Mouse (Mus musculus) midbrain, embryonic 13.5 days (tissue): ENCODE results near the gene Gm17387. TPM values are rescaled to one million over a fixed set of nuclear protein-coding genes. Genes with fewer than 3 reads are reported as not detected.

Experiments
- ATAC-seq: fragments of 200-750 bp; cut with Nextera tagmentation; 2 replicates; pipeline ENCODE4 v1.8.0; 2017; ENCODE audit warnings: mild to moderate bottlenecking, moderate TSS enrichment, moderate library complexity
- H3K27ac ChIP-seq: fragments of 300-500 bp; sonication (generic); 2 replicates; pipeline ENCODE4 v1.5.1; 2015; ENCODE audit warnings: inconsistent platforms, mild to moderate bottlenecking, moderate library complexity
- H3K27me3 ChIP-seq: fragments of 300-500 bp; sonication (generic); 2 replicates; pipeline ENCODE4 v1.6.1; 2015; ENCODE audit warnings: mild to moderate bottlenecking, inconsistent platforms
- H3K36me3 ChIP-seq: fragments of 300-500 bp; sonication (generic); 2 replicates; pipeline ENCODE4 v1.6.1; 2015; ENCODE audit warnings: mild to moderate bottlenecking, inconsistent platforms
- H3K4me1 ChIP-seq: fragments of 300-500 bp; sonication (generic); replicated peaks from 2 replicates; pipeline ENCODE4 v1.6.1; 2015; ENCODE audit warnings: inconsistent platforms
- H3K4me2 ChIP-seq: fragments of 300-500 bp; sonication (generic); replicated peaks from 2 replicates; pipeline ENCODE4 v1.6.1; 2015; ENCODE audit warnings: moderate library complexity, mild to moderate bottlenecking, inconsistent platforms
- H3K4me3 ChIP-seq: fragments of 300-500 bp; sonication (generic); replicated peaks from 2 replicates; pipeline ENCODE4 v1.5.1; 2015; ENCODE audit warnings: mild to moderate bottlenecking, inconsistent platforms
- H3K9ac ChIP-seq: fragments of 300-500 bp; sonication (generic); replicated peaks from 2 replicates; pipeline ENCODE4 v1.6.1; 2015; ENCODE audit warnings: mild to moderate bottlenecking, inconsistent platforms
- H3K9me3 ChIP-seq: fragments of 300-500 bp; sonication (generic); 2 replicates; pipeline ENCODE4 v1.6.1; 2016; ENCODE audit warnings: mild to moderate bottlenecking, inconsistent platforms
- WGBS: fragments of 180-500 bp; shearing (Covaris S2); methylation state at CpG from one replicate; pipeline ENCODE4 v1.1.7; 2015; 5-methylcytosine and 5-hydroxymethylcytosine counted together
- polyA plus RNA-seq: library from polyadenylated mRNA; unstranded; fragments of >200 nt; fragmentation: Nextera tagmentation; extraction: Ambion mirVana; gene quantifications from 2 replicates; pipeline ENCODE4 v1.2.1, GENCODE M21; 2015

Gene Gm17387
- polyA plus RNA-seq, 1 experiment from 2014 or later: not detected

- Histone ChIP-seq H3K4me1 (peaks cover 19% of the 10 kb centered on the region), H3K27me3 (peaks cover 15% of the 10 kb centered on the region), H3K9me3 (no peaks in the 10 kb centered on the region), H3K4me2 (peak overlapping the region; percentile 68), H3K27ac (peak overlapping the region; percentile 86), H3K4me3 (peak overlapping the region; percentile 40), H3K9ac (peak overlapping the region; percentile 69), H3K36me3 (peaks cover 42% of the 10 kb centered on the region)
- peak; percentile 74 for ATAC-seq
- 2% methylated on average over 51 of the region's 51 CpGs for whole genome bisulfite sequencing
Observed at GRCm38 (mm10) chr7:141070058-141070862, 41.3 kb downstream of the Gm17387 start.

GRCm38 (mm10) chr7:141072017-141072745, 43.2 kb downstream of the Gm17387 start:
- 41% methylated on average over 23 of the region's 23 CpGs for WGBS
- H3K4me1 ChIP-seq: peaks cover 19% of the 10 kb centered on the region
- no peak overlapping the region for H3K9ac ChIP-seq
- no peak overlapping the region for H3K4me2 ChIP-seq
- H3K4me3 ChIP-seq: no peak overlapping the region
- no peak overlapping the region for H3K27ac ChIP-seq
- no peaks in the 10 kb centered on the region for H3K9me3 ChIP-seq
- peaks cover 15% of the 10 kb centered on the region for H3K27me3 ChIP-seq
- peaks cover 23% of the 10 kb centered on the region for H3K36me3 ChIP-seq
- ATAC-seq: no peak

- H3K27ac ChIP-seq: no peak overlapping the region
- no peak overlapping the region for H3K4me2 ChIP-seq
- H3K9me3 ChIP-seq: no peaks in the 10 kb centered on the region
- no peak overlapping the region for H3K4me3 ChIP-seq
- H3K9ac ChIP-seq: no peak overlapping the region
- peaks cover 7% of the 10 kb centered on the region; the same call in 1 of the 2 replicates for H3K36me3 ChIP-seq
- no peak for ATAC-seq
- WGBS: 85% methylated on average over 4 of the region's 4 CpGs
- peaks cover 15% of the 10 kb centered on the region for H3K27me3 ChIP-seq
- peaks cover 19% of the 10 kb centered on the region for H3K4me1 ChIP-seq
Observed at GRCm38 (mm10) chr7:141073782-141074181, 44.9 kb downstream of the Gm17387 start.

- Histone ChIP-seq H3K36me3 (no peaks in the 10 kb centered on the region), H3K4me1 (no peaks in the 10 kb centered on the region), H3K9ac (no peak within 1 kb of the TSS), H3K27me3 (peaks cover 12% of the 10 kb centered on the region), H3K27ac (no peak within 1 kb of the TSS), H3K4me2 (no peak within 1 kb of the TSS), H3K4me3 (no peak within 1 kb of the TSS), H3K9me3 (no peaks in the 10 kb centered on the region)
- ATAC-seq: no peak
- WGBS: 92% methylated on average over 15 of the region's 15 CpGs
Observed at GRCm38 (mm10) chr7:141077841-141078240, 48.9 kb downstream of the Gm17387 start, which contains the start of gene Pkp3. TSS of gene Pkp3 (plus strand) at chr7:141078218.

- no peak overlapping the region for H3K9ac ChIP-seq
- no peaks in the 10 kb centered on the region for H3K9me3 ChIP-seq
- 80% methylated on average over 4 of the region's 4 CpGs for WGBS
- H3K4me3 ChIP-seq: no peak overlapping the region
- no peak overlapping the region for H3K4me2 ChIP-seq
- H3K27ac ChIP-seq: no peak overlapping the region
- ATAC-seq: no peak
- H3K4me1 ChIP-seq: no peaks in the 10 kb centered on the region
- peaks cover 12% of the 10 kb centered on the region for H3K27me3 ChIP-seq
- no peaks in the 10 kb centered on the region for H3K36me3 ChIP-seq
Observed at GRCm38 (mm10) chr7:141078876-141079275, 49.9 kb downstream of the Gm17387 start.

Other genes with a start within 250 kb of the Gm17387 start
- gene Syce1, start 241.3 kb upstream of the Gm17387 start, polyA plus RNA-seq: 0.22 and 0.24 TPM in 2 replicates
- 20.4 and 24.4 TPM in 2 replicates for gene Zfp941, start 207.0 kb upstream of the Gm17387 start, polyA plus RNA-seq
- not detected in 2 replicates for gene Urah, start 194.1 kb upstream of the Gm17387 start, polyA plus RNA-seq
- not detected in 2 replicates for gene Scgb1c1, start 183.6 kb upstream of the Gm17387 start, polyA plus RNA-seq
- gene Odf3, start 181.3 kb upstream of the Gm17387 start, polyA plus RNA-seq: 0.13 TPM in 1 of 2 replicates, not detected in the other
- not detected in 2 replicates for gene Gm45785, start 172.8 kb upstream of the Gm17387 start, polyA plus RNA-seq
- gene Ric8a, start 172.2 kb upstream of the Gm17387 start, polyA plus RNA-seq: 89.3 and 98.1 TPM in 2 replicates
- 37.7 and 38.0 TPM in 2 replicates for gene Bet1l, start 171.6 kb upstream of the Gm17387 start, polyA plus RNA-seq
- 287 and 302 TPM in 2 replicates for gene Psmd13, start 147.2 kb upstream of the Gm17387 start, polyA plus RNA-seq
- 40.7 and 42.1 TPM in 2 replicates for gene Sirt3, start 146.8 kb upstream of the Gm17387 start, polyA plus RNA-seq
- not detected in 2 replicates for gene Cox8b, start 128.7 kb upstream of the Gm17387 start, polyA plus RNA-seq
- 0.17 and 0.18 TPM in 2 replicates for gene Nlrp6, start 108.2 kb upstream of the Gm17387 start, polyA plus RNA-seq
- 8.4 and 8.7 TPM in 2 replicates for gene Pgghg, start 87.7 kb upstream of the Gm17387 start, polyA plus RNA-seq
- 0.22 and 0.27 TPM in 2 replicates for gene Ifitm5, start 78.8 kb upstream of the Gm17387 start, polyA plus RNA-seq
- not detected in 2 replicates for gene Gm45717, start 73.2 kb upstream of the Gm17387 start, polyA plus RNA-seq
- gene Ifitm2, start 73.1 kb upstream of the Gm17387 start, polyA plus RNA-seq: 125 and 144 TPM in 2 replicates
- 10.2 and 10.3 TPM in 2 replicates for gene Ifitm1, start 61.9 kb upstream of the Gm17387 start, polyA plus RNA-seq
- gene Ifitm3, start 18.4 kb upstream of the Gm17387 start, polyA plus RNA-seq: 22.6 and 26.2 TPM in 2 replicates
- gene Ifitm6, start 11.2 kb upstream of the Gm17387 start, polyA plus RNA-seq: 0.51 and 0.54 TPM in 2 replicates
- 44.1 and 48.3 TPM in 2 replicates for gene B4galnt4, start 32.0 kb downstream of the Gm17387 start, polyA plus RNA-seq
- 0.14 and 0.15 TPM in 2 replicates for gene Pkp3, start 49.1 kb downstream of the Gm17387 start, polyA plus RNA-seq
- 1.8 and 2.6 TPM in 2 replicates for gene Sigirr, start 71.4 kb downstream of the Gm17387 start, polyA plus RNA-seq
- gene Ano9, start 88.7 kb downstream of the Gm17387 start, polyA plus RNA-seq: 0.07 and 0.35 TPM in 2 replicates
- 77.4 TPM in 2 replicates for gene Ptdss2, start 93.3 kb downstream of the Gm17387 start, polyA plus RNA-seq
- gene Rnh1, start 143.7 kb downstream of the Gm17387 start, polyA plus RNA-seq: 40.5 and 45.3 TPM in 2 replicates
- 86.4 and 114 TPM in 2 replicates for gene Hras, start 164.9 kb downstream of the Gm17387 start, polyA plus RNA-seq
- gene Lrrc56, start 165.0 kb downstream of the Gm17387 start, polyA plus RNA-seq: 13.9 and 15.6 TPM in 2 replicates
- 1.8 and 2.1 TPM in 2 replicates for gene Lmntd2, start 184.9 kb downstream of the Gm17387 start, polyA plus RNA-seq
- gene Rassf7, start 186.7 kb downstream of the Gm17387 start, polyA plus RNA-seq: 30.9 and 34.2 TPM in 2 replicates
- gene Phrf1, start 199.7 kb downstream of the Gm17387 start, polyA plus RNA-seq: 86.9 and 95.0 TPM in 2 replicates
- 0.98 and 1.4 TPM in 2 replicates for gene Irf7, start 237.3 kb downstream of the Gm17387 start, polyA plus RNA-seq
- not detected in 2 replicates for gene Cdhr5, start 247.7 kb downstream of the Gm17387 start, polyA plus RNA-seq